In genomic region chr12:112604709-112605649, GRCm38 (mm10) we compare ENCODE assay signal across 8 mouse cellular contexts. TPM values are rescaled to one million over a fixed set of nuclear protein-coding genes. Genes with fewer than 3 reads are reported as not detected.
A peak's percentile ranks its signal among the peaks of the same experiment; 100 is the strongest.
DNase-seq lines count a peak whose midpoint lies in the region; ATAC-seq and TF ChIP-seq lines count a peak whose summit lies in the region.

No protein-coding gene starts in this region.

- peaks cover 18% of the 10 kb centered on the region; the same call in 1 of the 2 replicates for H3K36me3 ChIP-seq in embryonic facial prominence, embryonic 10.5 days (replicated peaks)
- peaks cover 6% of the 10 kb centered on the region; the same call in 1 of the 2 replicates for H3K36me3 ChIP-seq in intestine, embryonic 14.5 days (ENCODE audit: control insufficient read depth, insufficient read depth, low read length)
- no peaks in the 10 kb centered on the region; the same call in 1 of the 2 replicates for H3K36me3 ChIP-seq in lung, embryonic 15.5 days

- no peak overlapping the region for H3K9ac ChIP-seq in intestine, embryonic 14.5 days (ENCODE audit: low read length)
- no peak overlapping the region for H3K9ac ChIP-seq in lung, embryonic 15.5 days

- no peak overlapping the region for H3K4me3 ChIP-seq in cerebellum, adult 2 months (replicated peaks; ENCODE audit: insufficient read depth, low read depth, low read length)
- H3K4me3 ChIP-seq in embryonic facial prominence, embryonic 10.5 days: no peak overlapping the region
- no peak overlapping the region for H3K4me3 ChIP-seq in intestine, embryonic 14.5 days (ENCODE audit: low read depth, low read length)
- H3K4me3 ChIP-seq in lung, embryonic 15.5 days: no peak overlapping the region
- no peak overlapping the region for H3K4me3 ChIP-seq in olfactory bulb, adult 2 months (ENCODE audit: insufficient read depth, low read depth, low read length)

- H3K4me2 ChIP-seq in intestine, embryonic 14.5 days (ENCODE audit: low read length): no peak overlapping the region
- no peak overlapping the region for H3K4me2 ChIP-seq in lung, embryonic 15.5 days

- no peak for TF ChIP-seq POLR2A in cerebellum, adult 2 months (IDR thresholded peaks at IDR 0.05; ENCODE audit: borderline replicate concordance, insufficient read depth, low read length)
- no peak for TF ChIP-seq POLR2A in olfactory bulb, adult 2 months (IDR thresholded peaks at IDR 0.05; ENCODE audit: insufficient read depth, low read depth, low read length)

- no peak overlapping the region for H3K27ac ChIP-seq in cerebellum, adult 2 months (ENCODE audit: insufficient read depth, low read length)
- peak overlapping the region; percentile 67 for H3K27ac ChIP-seq in embryonic facial prominence, embryonic 10.5 days (replicated peaks)
- no peak overlapping the region for H3K27ac ChIP-seq in intestine, embryonic 14.5 days (ENCODE audit: low read depth)
- no peak overlapping the region for H3K27ac ChIP-seq in lung, embryonic 15.5 days
- H3K27ac ChIP-seq in olfactory bulb, adult 2 months (ENCODE audit: insufficient read depth, low read depth, low read length): peak overlapping the region; percentile 10; the same call in 1 of the 2 replicates

- no peaks in the 10 kb centered on the region for H3K9me3 ChIP-seq in embryonic facial prominence, embryonic 10.5 days
- H3K9me3 ChIP-seq in intestine, embryonic 14.5 days (ENCODE audit: control insufficient read depth, low read length): no peaks in the 10 kb centered on the region
- no peaks in the 10 kb centered on the region for H3K9me3 ChIP-seq in lung, embryonic 15.5 days

- ATAC-seq in intestine, embryonic 14.5 days (replicated peaks; ENCODE audit: low FRiP score, low TSS enrichment, low read depth): peak; percentile 62
- peak; percentile 48 for ATAC-seq in lung, embryonic 15.5 days (ENCODE audit: borderline replicate concordance, extremely low read depth, low FRiP score, low TSS enrichment)

- no peaks in the 10 kb centered on the region for H3K4me1 ChIP-seq in cerebellum, adult 2 months (ENCODE audit: control insufficient read depth, insufficient read depth, low read length)
- peaks cover 24% of the 10 kb centered on the region for H3K4me1 ChIP-seq in embryonic facial prominence, embryonic 10.5 days
- 0 out of 2 replicates have a peak, but pooled peaks cover 6% of the 10 kb centered on the region for H3K4me1 ChIP-seq in intestine, embryonic 14.5 days (replicated peaks; ENCODE audit: control insufficient read depth, insufficient read depth, low read length)
- peaks cover 4% of the 10 kb centered on the region; the same call in 1 of the 2 replicates for H3K4me1 ChIP-seq in lung, embryonic 15.5 days
- peaks cover 27% of the 10 kb centered on the region for H3K4me1 ChIP-seq in olfactory bulb, adult 2 months (ENCODE audit: control insufficient read depth, insufficient read depth, low read length)

- peak; percentile 46 to 68 for DNase-seq in cerebellum, postnatal 14 days
- no peak for DNase-seq in cerebellum, adult 2 months
- DNase-seq in 3T3-L1 (ENCODE audit: low read depth, low spot score): peak; percentile 71
- DNase-seq in embryonic facial prominence, embryonic 10.5 days (ENCODE audit: low spot score): peak; percentile 66
- DNase-seq in intestine, embryonic 14.5 days (ENCODE audit: low spot score): peak; percentile 77
- DNase-seq in adrenal gland, postnatal 4 days (ENCODE audit: low spot score in 2 of 2): no peak

- no peak for TF ChIP-seq CTCF in cerebellum, adult 2 months (IDR thresholded peaks at IDR 0.05; ENCODE audit: borderline replicate concordance, insufficient read depth, low read depth, low read length)
- no peak for TF ChIP-seq CTCF in olfactory bulb, adult 2 months (IDR thresholded peaks at IDR 0.05; ENCODE audit: insufficient read depth, low read depth, low read length)

- no peaks in the 10 kb centered on the region for H3K27me3 ChIP-seq in cerebellum, adult 2 months (ENCODE audit: control insufficient read depth, insufficient read depth, low read length)
- H3K27me3 ChIP-seq in embryonic facial prominence, embryonic 10.5 days (replicated peaks; ENCODE audit: low read depth, poor library complexity, severe bottlenecking): no peaks in the 10 kb centered on the region
- H3K27me3 ChIP-seq in intestine, embryonic 14.5 days (replicated peaks; ENCODE audit: control insufficient read depth, insufficient read depth, low read length): no peaks in the 10 kb centered on the region
- no peaks in the 10 kb centered on the region for H3K27me3 ChIP-seq in lung, embryonic 15.5 days

- WGBS in cerebellum, adult 2 months: 58% methylated on average over 20 of the region's 20 CpGs
- 61% methylated on average over 20 of the region's 20 CpGs for WGBS in embryonic facial prominence, embryonic 10.5 days
- WGBS in intestine, embryonic 14.5 days: 69% methylated on average over 20 of the region's 20 CpGs
- 61% methylated on average over 20 of the region's 20 CpGs for WGBS in lung, embryonic 15.5 days
- 58% methylated on average over 20 of the region's 20 CpGs for WGBS in olfactory bulb, adult 2 months

RNA-seq across cellular contexts. Expression of gene Adssl1, which starts 14.9 kb away (rescaled TPM):
- 69.3 and 72.0 TPM in 2 replicates for polyA plus RNA-seq in cerebellum, adult 2 months (2012; rRNA removed)
- polyA plus RNA-seq in embryonic facial prominence, embryonic 10.5 days (2016; fragmentation: Nextera tagmentation; extraction: Ambion mirVana): 4.0 and 4.3 TPM in 2 replicates
- 1.8 and 2.0 TPM in 2 replicates for polyA plus RNA-seq in intestine, embryonic 14.5 days (2014; fragmentation: Nextera tagmentation; extraction: Ambion mirVana)
- 8.3 and 9.3 TPM in 2 replicates for polyA plus RNA-seq in lung, embryonic 15.5 days (2015; fragmentation: Nextera tagmentation; extraction: Ambion mirVana)
- not detected in 2 replicates for polyA plus RNA-seq in olfactory bulb, adult 2 months (2012; ENCODE audit: insufficient read depth, insufficient read length, low replicate concordance, missing spikeins)
- 10 to 100 TPM; 17.1 to 19.5 TPM for total RNA-seq in adrenal gland, postnatal 4 days (2021)

RNA-seq across cellular contexts. Expression of gene Inf2, which starts 16.4 kb away (rescaled TPM):
- polyA plus RNA-seq in cerebellum, adult 2 months (2012; rRNA removed): 34.9 and 41.8 TPM in 2 replicates
- 1.5 and 1.7 TPM in 2 replicates for polyA plus RNA-seq in embryonic facial prominence, embryonic 10.5 days (2016; fragmentation: Nextera tagmentation; extraction: Ambion mirVana)
- 4.3 and 4.6 TPM in 2 replicates for polyA plus RNA-seq in intestine, embryonic 14.5 days (2014; fragmentation: Nextera tagmentation; extraction: Ambion mirVana)
- 3.7 and 4.3 TPM in 2 replicates for polyA plus RNA-seq in lung, embryonic 15.5 days (2015; fragmentation: Nextera tagmentation; extraction: Ambion mirVana)
- not detected in 2 replicates for polyA plus RNA-seq in olfactory bulb, adult 2 months (2012; ENCODE audit: insufficient read depth, insufficient read length, low replicate concordance, missing spikeins)
- total RNA-seq in adrenal gland, postnatal 4 days (2021): 10 to 100 TPM; 26.5 to 27.3 TPM

RNA-seq across cellular contexts. Expression of gene Siva1, which starts 39.5 kb away (rescaled TPM):
- 33.6 and 34.6 TPM in 2 replicates for polyA plus RNA-seq in cerebellum, adult 2 months (2012; rRNA removed)
- 332 TPM in 2 replicates for polyA plus RNA-seq in embryonic facial prominence, embryonic 10.5 days (2016; fragmentation: Nextera tagmentation; extraction: Ambion mirVana)
- polyA plus RNA-seq in intestine, embryonic 14.5 days (2014; fragmentation: Nextera tagmentation; extraction: Ambion mirVana): 315 and 324 TPM in 2 replicates
- polyA plus RNA-seq in lung, embryonic 15.5 days (2015; fragmentation: Nextera tagmentation; extraction: Ambion mirVana): 232 and 246 TPM in 2 replicates
- polyA plus RNA-seq in olfactory bulb, adult 2 months (2012; ENCODE audit: insufficient read depth, insufficient read length, low replicate concordance, missing spikeins): not detected in 2 replicates
- 10 to 100 TPM; 69.9 to 72.6 TPM for total RNA-seq in adrenal gland, postnatal 4 days (2021)

Comparison
In these comparisons a context has a peak if more than half of its experiments do, and no peak if none do; other contexts are left out.
1. DNase-seq: peak in cerebellum, postnatal 14 days (2 of 2), 3T3-L1 (single experiment), embryonic facial prominence, embryonic 10.5 days (single experiment) and intestine, embryonic 14.5 days (single experiment); none in cerebellum, adult 2 months (0 of 2) and adrenal gland, postnatal 4 days (0 of 2).
2. H3K27ac ChIP-seq: peak in embryonic facial prominence, embryonic 10.5 days (single experiment) and olfactory bulb, adult 2 months (single experiment); none in cerebellum, adult 2 months (single experiment), intestine, embryonic 14.5 days (single experiment) and lung, embryonic 15.5 days (single experiment).
3. RNA of gene Siva1, which starts 39.5 kb away (polyA plus RNA-seq): 332 TPM in embryonic facial prominence, embryonic 10.5 days, 315 to 324 TPM in intestine, embryonic 14.5 days, 232 to 246 TPM in lung, embryonic 15.5 days and 33.6 to 34.6 TPM in cerebellum, adult 2 months; not detected in olfactory bulb, adult 2 months; every median in the first group is over 10 times any median in the second.